Mouse (Mus musculus): Measurements from ENCODE around the gene Nwd2.

GRCm38 (mm10) chr5:63697196-63697595 lies 48.3 kb downstream of the Nwd2 start:
- TF ChIP-seq CTCF (IDR thresholded peaks at IDR 0.05; ENCODE audit: control insufficient read depth, insufficient read depth, low read length) (no peak), POLR2A (IDR thresholded peaks at IDR 0.05; ENCODE audit: borderline replicate concordance, control insufficient read depth, low read depth, low read length) (no peak)

Measured in bone marrow, adult 2 months (tissue).